Mouse (Mus musculus): ENCODE measurements around the gene Nr5a2.
"Not testable (repeated sequence)": the region's sequence is repeated elsewhere in the genome, so short reads cannot be mapped to it uniquely, and the experiment has no call there.

Gene Nr5a2

DNA sequence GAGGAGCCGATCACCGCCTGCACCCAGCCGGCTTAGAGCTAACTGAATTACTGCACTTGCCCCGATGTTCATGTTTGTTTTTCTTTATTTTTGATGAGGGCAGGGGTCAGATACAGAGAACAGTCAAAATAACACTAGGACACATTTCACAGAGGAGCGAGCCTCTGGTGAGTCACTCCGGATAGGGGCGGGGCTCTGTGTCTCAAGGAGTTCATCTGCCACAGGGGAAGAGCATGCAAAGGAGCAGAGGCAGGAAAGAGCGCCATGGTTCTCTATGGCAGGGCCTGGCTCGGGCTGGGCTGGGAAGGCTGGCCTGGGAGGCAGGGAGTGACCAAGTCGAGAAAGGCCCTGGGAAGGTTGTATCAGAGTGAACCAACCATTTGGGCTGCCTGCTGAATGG, 121.0 kb downstream of the Nr5a2 start:
- no peak for DNase-seq (ENCODE audit: low spot score)

DNA sequence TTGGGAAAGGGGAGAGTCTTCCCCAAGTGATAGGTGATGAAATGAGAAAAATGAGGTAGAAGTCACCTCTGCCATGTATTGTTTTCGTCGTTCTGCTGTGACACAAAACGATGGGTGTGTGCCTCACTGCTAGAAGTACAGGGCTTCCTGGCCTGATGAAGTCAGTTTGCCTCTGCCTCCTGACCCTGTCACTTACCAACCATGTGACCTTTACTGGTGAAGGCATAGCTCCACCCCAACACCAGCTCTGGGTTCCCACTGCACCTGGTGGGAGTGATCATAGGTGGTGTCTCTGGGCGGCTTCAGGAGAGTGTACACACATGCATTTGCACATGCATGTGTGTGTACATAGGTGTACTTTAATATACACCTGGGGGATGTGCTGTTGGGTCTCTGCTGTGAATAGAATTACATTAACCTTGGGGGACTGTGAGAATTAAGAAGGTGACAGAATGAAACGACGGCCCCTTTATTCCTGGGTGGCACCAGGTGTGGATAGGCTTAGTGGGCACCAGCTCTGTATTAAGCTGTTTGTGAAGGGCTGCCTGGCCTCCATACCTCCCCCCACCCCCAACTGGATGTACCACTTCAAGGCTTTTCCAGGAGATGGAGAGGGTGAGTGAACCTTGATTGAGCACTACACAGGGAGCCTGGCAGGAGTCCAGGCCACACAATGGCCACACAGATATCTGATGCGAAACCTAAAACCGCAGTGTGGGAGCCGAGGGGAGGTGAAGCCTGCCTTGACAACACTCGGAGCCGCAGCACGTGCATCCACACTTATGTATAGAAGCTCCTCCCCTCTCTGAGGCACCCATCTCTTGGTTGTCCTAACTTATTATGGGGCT, 127.7 kb downstream of the Nr5a2 start:
- no peak for DNase-seq (ENCODE audit: low spot score)

DNA sequence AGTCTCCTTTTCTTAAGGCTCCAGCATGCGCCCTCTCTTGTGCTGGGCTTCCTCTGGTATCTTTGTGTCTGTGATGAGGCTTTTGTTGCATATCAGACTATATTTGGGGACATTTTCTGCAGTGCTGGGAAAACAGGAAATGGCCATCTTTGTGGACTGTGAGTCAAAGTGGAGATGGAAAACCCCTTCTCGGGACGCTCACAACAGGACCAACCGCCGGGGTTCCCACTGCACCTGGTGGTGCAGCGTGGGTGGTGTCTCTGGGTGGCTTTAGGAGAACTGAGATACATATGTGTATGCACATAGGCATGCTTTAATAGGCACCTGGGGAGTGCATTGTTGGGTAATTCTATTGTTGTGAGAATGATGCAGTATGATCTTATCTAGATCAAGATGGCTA, 129.3 kb downstream of the Nr5a2 start:
- DNase-seq (ENCODE audit: low spot score), result no peak

DNA sequence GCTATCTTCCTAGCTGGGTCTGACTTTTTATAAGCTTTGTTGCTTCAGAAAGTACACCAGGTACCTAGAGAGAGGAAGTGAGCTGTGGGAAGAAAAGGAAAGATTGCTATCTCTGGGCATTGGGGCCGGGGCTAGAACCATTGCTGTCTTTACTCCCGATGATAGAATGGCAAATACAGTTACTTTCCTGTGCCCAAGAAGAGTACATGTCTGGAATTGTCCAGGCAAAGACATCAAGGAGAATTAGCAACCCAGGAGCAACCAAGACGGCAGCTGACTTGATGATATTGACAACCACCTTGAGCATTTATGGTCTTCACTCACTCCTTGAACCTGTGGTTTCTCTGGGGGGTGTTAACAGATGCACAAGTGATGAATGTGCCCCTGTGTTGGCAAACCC, 130.3 kb downstream of the Nr5a2 start:
- DNase-seq (ENCODE audit: low spot score), result no peak

DNA sequence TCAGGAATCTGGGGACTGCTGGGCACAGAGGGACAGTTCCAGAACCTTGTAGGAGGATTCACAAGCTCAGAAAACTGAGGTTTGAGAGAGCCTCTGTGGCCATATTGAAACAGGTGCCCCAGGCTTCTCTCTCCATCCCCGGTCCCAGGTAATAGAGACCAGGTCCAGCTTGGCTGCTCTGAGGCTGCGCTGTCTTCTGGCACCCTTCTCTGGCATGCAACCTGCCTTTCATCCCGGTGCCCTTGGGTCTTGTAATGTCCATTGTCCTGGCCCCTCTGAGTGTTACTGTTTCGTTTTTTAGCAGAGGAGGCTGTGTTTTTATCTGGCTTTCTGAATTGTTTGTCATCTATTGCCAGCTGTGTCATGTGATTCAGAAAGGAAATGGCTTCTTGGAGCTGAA, 136.4 kb downstream of the Nr5a2 start:
- no peak for DNase-seq (ENCODE audit: low spot score)

DNA sequence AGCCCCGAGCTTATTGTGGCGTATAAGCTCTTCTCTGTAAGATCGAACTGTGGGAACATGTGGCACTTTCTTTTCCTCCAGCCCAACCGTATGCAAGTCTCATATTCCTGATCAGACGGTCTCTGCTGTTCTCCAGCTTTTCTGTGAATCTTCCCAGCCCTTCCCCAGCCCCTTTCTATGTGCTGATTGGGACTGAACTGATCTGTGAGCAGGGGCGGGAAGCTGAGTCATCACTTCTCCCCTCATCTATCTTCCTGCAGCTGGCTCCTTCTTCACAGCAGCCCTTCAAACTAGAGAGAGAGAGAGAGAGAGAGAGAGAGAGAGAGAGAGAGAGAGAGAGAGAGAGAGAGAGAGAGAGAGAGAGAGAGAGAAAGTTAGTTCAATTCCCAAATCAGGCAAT, 159.6 kb downstream of the Nr5a2 start:
- no peak for DNase-seq (ENCODE audit: low spot score)

DNA sequence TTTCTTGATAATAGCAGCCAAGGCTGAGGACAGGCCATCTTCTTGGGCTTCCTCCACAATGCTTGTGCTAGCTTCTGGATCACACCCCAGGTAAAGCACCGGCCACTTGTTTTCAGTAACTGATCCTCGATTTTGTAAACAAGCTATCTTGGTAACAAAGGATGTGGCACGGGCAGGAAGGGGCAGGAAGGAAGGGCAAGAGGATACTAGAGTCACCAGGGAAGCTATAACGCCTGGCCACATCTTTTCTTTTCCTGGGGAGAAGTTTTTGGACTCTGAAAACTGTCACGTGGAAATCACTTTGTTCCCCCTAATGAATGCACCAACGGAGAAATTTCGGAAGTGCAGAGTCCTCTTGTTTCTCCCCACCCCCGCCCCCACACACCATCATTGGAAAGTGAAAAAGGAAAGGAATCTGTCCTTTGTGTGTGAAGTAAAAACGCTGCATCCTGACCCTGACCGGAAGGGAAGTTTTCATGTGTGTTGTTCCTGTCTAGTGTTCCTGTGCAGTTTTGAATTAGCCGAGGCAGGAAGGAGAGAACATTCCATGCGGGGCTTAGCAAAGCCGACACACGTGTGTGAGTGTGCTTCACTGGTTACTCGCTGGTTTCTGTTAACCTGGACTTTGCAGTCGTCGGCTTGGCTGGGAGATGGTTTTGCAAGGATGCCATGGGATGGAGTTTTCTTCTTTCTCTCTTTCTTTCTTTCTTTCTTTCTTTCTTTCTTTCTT, 163.7 kb downstream of the Nr5a2 start:
- no peak for DNase-seq (ENCODE audit: low spot score)

DNA sequence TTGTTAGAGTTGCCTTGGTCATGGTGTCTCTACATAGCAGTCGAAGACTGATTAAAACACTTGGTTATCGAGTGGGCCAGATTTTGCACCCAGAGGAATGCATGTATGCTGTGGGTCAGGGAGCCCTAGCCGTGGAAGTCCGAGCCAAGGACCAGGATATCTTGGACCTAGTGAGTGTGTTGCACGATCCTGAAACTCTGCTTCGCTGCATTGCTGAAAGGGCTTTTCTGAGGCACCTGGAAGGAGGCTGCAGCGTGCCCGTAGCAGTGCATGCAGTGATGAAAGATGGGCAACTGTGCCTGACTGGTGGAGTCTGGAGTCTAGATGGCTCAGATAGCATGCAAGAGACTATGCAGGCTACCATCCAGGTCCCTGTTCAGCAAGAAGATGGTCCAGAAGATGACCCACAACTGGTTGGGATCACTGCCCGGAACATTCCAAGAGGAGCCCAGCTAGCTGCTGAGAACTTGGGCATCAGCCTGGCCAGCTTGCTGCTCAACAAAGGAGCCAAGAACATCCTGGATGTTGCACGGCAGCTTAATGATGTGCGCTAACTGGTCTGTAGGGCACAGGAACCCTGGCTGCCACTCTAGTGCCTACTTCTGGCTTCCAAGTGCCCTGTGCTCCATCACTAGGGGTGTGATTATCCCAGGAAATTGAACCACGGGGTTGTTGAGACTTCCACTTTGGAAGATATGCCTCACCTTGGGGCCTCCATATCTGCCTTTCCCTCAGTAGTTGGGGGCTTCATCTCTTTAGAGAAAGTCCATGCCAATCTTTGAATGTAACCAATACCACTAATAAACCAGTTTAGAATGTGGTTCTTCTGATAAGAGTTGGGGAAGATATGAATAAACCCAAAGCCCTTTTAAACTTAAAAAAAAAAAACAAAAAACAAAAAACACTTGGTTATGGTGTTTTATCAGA, 167.0 kb downstream of the Nr5a2 start:
- DNase-seq (ENCODE audit: low spot score), result not testable (repeated sequence)

Measured in layer of hippocampus, adult 11-12 months (tissue).